Mouse (Mus musculus): Measurements from ENCODE around the gene Vwa8. TPM values are rescaled to one million over a fixed set of nuclear protein-coding genes. Genes with fewer than 3 reads are reported as not detected.

Gene Vwa8
- polyA plus RNA-seq, 1 experiment from 2014 or later = 13.8 TPM

DNA sequence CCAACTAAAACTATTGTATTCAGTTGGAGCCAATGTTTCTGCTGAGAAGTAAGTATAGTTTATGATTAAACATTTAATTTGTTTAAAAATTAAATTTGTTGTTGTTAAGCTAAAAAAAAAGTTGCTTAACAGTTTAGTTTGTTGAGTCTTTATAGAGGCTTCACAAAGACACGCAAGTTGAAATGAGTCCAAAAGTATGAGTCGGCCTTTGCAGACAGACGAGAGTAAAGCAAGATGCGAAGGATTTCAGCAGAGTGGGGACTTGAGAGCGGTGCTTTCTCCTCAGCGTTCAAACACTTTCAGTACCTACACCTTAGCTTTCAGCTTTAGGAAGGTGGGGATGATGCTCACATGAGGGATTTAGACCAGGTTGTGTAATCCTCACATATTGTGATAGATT is 85.7 kb downstream of the Vwa8 start:
- H3K9me3 ChIP-seq = no peaks in the 10 kb centered on the region
- H3K4me2 ChIP-seq (replicated peaks) = no peak overlapping the region
- H3K4me1 ChIP-seq (replicated peaks) = no peaks in the 10 kb centered on the region
- H3K27ac ChIP-seq = no peak overlapping the region
- ATAC-seq = no peak
- H3K9ac ChIP-seq = no peak overlapping the region
- no peaks in the 10 kb centered on the region for H3K36me3 ChIP-seq
- no peaks in the 10 kb centered on the region for H3K27me3 ChIP-seq (replicated peaks)
- H3K4me3 ChIP-seq (replicated peaks) = no peak overlapping the region
- 79% methylated on average over 6 of the region's 6 CpGs for WGBS

DNA sequence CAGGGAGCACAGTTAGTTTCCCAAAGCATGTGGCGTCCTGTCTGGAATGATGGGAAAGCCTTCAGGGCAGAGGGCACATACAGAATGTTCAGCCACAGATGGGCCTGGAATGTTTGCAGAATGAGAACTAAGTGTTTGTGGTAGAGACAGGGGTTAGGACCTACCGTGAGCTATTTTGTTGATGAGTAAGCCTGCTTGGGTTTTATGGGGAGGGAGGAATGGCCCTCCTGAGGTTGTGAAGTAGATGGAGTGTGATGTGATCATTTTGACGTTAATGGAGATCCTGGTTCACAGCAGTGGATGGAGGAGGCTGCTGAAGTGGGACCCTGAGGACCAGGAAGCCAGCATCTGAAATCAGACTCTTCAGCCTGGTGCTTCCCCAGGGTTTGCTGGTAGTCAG is 86.9 kb downstream of the Vwa8 start:
- Histone ChIP-seq H3K9ac (no peak overlapping the region), H3K27me3 (replicated peaks) (no peaks in the 10 kb centered on the region), H3K36me3 (no peaks in the 10 kb centered on the region), H3K27ac (no peak overlapping the region), H3K4me3 (replicated peaks) (no peak overlapping the region), H3K9me3 (no peaks in the 10 kb centered on the region), H3K4me2 (replicated peaks) (no peak overlapping the region), H3K4me1 (replicated peaks) (no peaks in the 10 kb centered on the region)
- 43% methylated on average over 3 of the region's 3 CpGs for WGBS
- no peak for ATAC-seq

DNA sequence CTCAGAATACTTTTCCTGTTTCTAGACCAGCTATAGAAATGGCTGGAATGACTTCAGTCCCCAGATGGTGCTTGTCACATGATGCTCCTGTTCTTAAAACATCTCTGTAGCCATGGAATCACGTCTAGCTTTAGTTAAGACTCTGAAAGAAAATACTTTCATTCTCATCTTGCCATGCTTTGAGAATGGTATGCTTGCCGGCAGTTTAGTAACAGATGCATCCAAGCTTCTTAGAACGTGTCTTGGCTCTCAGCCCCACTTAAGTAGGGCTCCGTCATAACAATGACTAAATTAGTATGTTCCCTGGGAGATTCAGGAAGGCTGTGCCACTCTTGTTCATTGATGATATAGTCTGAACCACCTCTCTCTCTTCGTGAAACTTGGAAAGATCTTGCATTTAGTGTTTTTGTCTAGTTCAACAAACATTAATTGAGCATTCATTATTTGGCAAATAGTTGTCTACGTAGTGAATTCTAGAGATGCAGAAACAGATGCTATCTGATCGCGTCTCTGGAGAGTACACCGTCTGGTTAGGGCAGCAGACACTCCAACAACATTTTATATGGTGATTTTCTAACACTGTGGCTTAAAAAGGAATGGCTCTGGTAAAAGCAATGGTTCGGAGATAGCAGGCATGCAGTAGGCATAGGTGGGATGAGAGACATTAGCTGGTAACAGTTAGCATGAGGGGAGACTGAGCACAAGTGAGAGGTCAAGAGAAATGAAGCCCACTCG is 93.1 kb downstream of the Vwa8 start:
- Histone ChIP-seq H3K9me3 (no peaks in the 10 kb centered on the region), H3K4me2 (replicated peaks) (no peak overlapping the region), H3K4me1 (replicated peaks) (no peaks in the 10 kb centered on the region), H3K27ac (no peak overlapping the region), H3K27me3 (replicated peaks) (no peaks in the 10 kb centered on the region), H3K9ac (no peak overlapping the region), H3K4me3 (replicated peaks) (no peak overlapping the region), H3K36me3 (no peaks in the 10 kb centered on the region)
- ATAC-seq = no peak
- WGBS = 66% methylated on average over 11 of the region's 11 CpGs

GRCm38 (mm10) chr14:78955745-78956144 is 106.9 kb downstream of the Vwa8 start:
- no peak overlapping the region for H3K9ac ChIP-seq
- ATAC-seq = no peak
- H3K27ac ChIP-seq = no peak overlapping the region
- no peaks in the 10 kb centered on the region for H3K36me3 ChIP-seq
- no peak overlapping the region for H3K4me2 ChIP-seq (replicated peaks)
- H3K27me3 ChIP-seq (replicated peaks) = no peaks in the 10 kb centered on the region
- WGBS = 76% methylated on average over 2 of the region's 2 CpGs
- no peaks in the 10 kb centered on the region for H3K4me1 ChIP-seq (replicated peaks)
- no peak overlapping the region for H3K4me3 ChIP-seq (replicated peaks)
- H3K9me3 ChIP-seq = no peaks in the 10 kb centered on the region

- 93% methylated on average over 10 of the region's 10 CpGs for WGBS
- no peak for ATAC-seq
Measured at GRCm38 (mm10) chr14:78970621-78971020, 121.8 kb downstream of the Vwa8 start.

DNA sequence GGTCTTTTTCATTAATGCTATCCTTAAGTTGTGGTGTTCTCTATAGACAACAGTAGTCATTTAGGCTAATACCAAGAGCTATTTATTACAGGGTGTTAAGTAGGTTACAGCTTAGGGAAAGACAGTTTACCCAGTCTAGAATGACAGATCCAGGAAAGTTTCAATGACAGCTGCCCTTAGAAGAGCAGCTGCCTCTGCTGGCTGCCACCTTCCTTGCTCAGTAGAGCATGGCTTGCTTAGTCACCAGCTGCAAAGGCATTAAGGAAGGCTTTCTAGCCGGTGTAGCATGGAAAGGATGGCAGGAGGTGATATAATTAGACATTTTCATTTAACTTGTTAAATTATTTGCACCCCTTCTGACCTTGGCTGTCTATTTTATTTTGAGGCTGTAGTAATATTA is 123.6 kb downstream of the Vwa8 start:
- ATAC-seq = no peak
- H3K4me1 ChIP-seq (replicated peaks) = no peaks in the 10 kb centered on the region
- WGBS = 67% methylated on average over 1 of the region's 1 CpGs

More at GRCm38 (mm10) chr14:78970621-78971020, 121.8 kb downstream of the Vwa8 start:
- H3K36me3 ChIP-seq = no peaks in the 10 kb centered on the region
- no peaks in the 10 kb centered on the region for H3K9me3 ChIP-seq
- H3K4me3 ChIP-seq (replicated peaks) = no peak overlapping the region
- no peak overlapping the region for H3K4me2 ChIP-seq (replicated peaks)
- H3K9ac ChIP-seq = no peak overlapping the region
- no peak overlapping the region for H3K27ac ChIP-seq
- no peaks in the 10 kb centered on the region for H3K27me3 ChIP-seq (replicated peaks)
- H3K4me1 ChIP-seq (replicated peaks) = no peaks in the 10 kb centered on the region

GRCm38 (mm10) chr14:78983104-78983503 is 134.3 kb downstream of the Vwa8 start:
- Histone ChIP-seq H3K4me3 (replicated peaks) (no peak overlapping the region), H3K36me3 (no peaks in the 10 kb centered on the region), H3K4me1 (replicated peaks) (no peaks in the 10 kb centered on the region), H3K27ac (no peak overlapping the region), H3K4me2 (replicated peaks) (no peak overlapping the region), H3K9me3 (no peaks in the 10 kb centered on the region), H3K9ac (no peak overlapping the region), H3K27me3 (replicated peaks) (no peaks in the 10 kb centered on the region)
- no peak for ATAC-seq
- 48% methylated on average over 2 of the region's 2 CpGs for WGBS

More for the DNA sequence above, 123.6 kb downstream of the Vwa8 start:
- no peak overlapping the region for H3K27ac ChIP-seq
- H3K27me3 ChIP-seq (replicated peaks) = no peaks in the 10 kb centered on the region
- no peaks in the 10 kb centered on the region for H3K9me3 ChIP-seq
- no peak overlapping the region for H3K4me3 ChIP-seq (replicated peaks)
- H3K36me3 ChIP-seq = no peaks in the 10 kb centered on the region
- H3K4me2 ChIP-seq (replicated peaks) = no peak overlapping the region
- no peak overlapping the region for H3K9ac ChIP-seq

- H3K4me1 ChIP-seq (replicated peaks) = no peaks in the 10 kb centered on the region
Measured at GRCm38 (mm10) chr14:78984296-78984695, 135.4 kb downstream of the Vwa8 start.

GRCm38 (mm10) chr14:78987543-78987942 is 138.7 kb downstream of the Vwa8 start:
- whole genome bisulfite sequencing = 83% methylated on average over 8 of the region's 8 CpGs
- no peak overlapping the region for H3K27ac ChIP-seq
- H3K4me1 ChIP-seq (replicated peaks) = no peaks in the 10 kb centered on the region
- H3K9ac ChIP-seq = no peak overlapping the region
- H3K4me3 ChIP-seq (replicated peaks) = no peak overlapping the region
- no peaks in the 10 kb centered on the region for H3K27me3 ChIP-seq (replicated peaks)
- H3K9me3 ChIP-seq = no peaks in the 10 kb centered on the region
- no peak overlapping the region for H3K4me2 ChIP-seq (replicated peaks)
- no peaks in the 10 kb centered on the region for H3K36me3 ChIP-seq
- ATAC-seq = no peak

More at GRCm38 (mm10) chr14:78984296-78984695, 135.4 kb downstream of the Vwa8 start:
- H3K9me3 ChIP-seq = no peaks in the 10 kb centered on the region
- H3K36me3 ChIP-seq = no peaks in the 10 kb centered on the region
- 52% methylated on average over 2 of the region's 2 CpGs for WGBS
- no peak overlapping the region for H3K9ac ChIP-seq
- H3K4me3 ChIP-seq (replicated peaks) = no peak overlapping the region
- H3K27me3 ChIP-seq (replicated peaks) = no peaks in the 10 kb centered on the region
- H3K4me2 ChIP-seq (replicated peaks) = no peak overlapping the region
- no peak for ATAC-seq
- no peak overlapping the region for H3K27ac ChIP-seq

- Histone ChIP-seq H3K4me3 (replicated peaks) (no peak overlapping the region), H3K27ac (no peak overlapping the region), H3K4me2 (replicated peaks) (no peak overlapping the region), H3K9ac (no peak overlapping the region), H3K4me1 (replicated peaks) (no peaks in the 10 kb centered on the region; the same call in 1 of the 2 replicates), H3K36me3 (no peaks in the 10 kb centered on the region), H3K9me3 (no peaks in the 10 kb centered on the region), H3K27me3 (replicated peaks) (no peaks in the 10 kb centered on the region)
- ATAC-seq = no peak
- 78% methylated on average over 4 of the region's 4 CpGs for WGBS
Measured at GRCm38 (mm10) chr14:78992456-78992855, 143.6 kb downstream of the Vwa8 start.

DNA sequence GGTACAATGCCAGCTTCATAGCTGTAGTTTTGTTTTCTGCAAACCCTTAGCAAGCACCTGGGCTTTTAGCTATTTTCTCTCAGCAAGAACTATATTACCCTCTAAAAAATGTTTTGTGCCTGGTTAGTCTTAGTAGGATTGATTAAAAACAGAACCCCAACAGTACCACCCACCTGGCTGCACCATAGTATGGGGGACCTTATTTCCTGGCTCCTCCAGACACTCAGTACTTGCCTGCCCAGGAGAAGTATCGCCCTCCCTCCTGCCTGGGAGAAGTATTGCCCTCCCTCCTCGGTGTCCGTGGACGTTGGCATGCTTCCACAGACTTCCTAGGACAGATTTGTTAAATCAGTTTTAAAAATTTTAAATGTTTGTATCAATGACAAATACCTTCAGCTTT is 144.7 kb downstream of the Vwa8 start:
- H3K27ac ChIP-seq = no peak overlapping the region
- no peak overlapping the region for H3K4me3 ChIP-seq (replicated peaks)
- H3K27me3 ChIP-seq (replicated peaks) = no peaks in the 10 kb centered on the region
- no peak overlapping the region for H3K9ac ChIP-seq
- no peak for ATAC-seq
- H3K4me2 ChIP-seq (replicated peaks) = no peak overlapping the region
- no peaks in the 10 kb centered on the region for H3K36me3 ChIP-seq
- no peaks in the 10 kb centered on the region for H3K9me3 ChIP-seq
- 37% methylated on average over 4 of the region's 4 CpGs for WGBS
- no peaks in the 10 kb centered on the region; the same call in 1 of the 2 replicates for H3K4me1 ChIP-seq (replicated peaks)

DNA sequence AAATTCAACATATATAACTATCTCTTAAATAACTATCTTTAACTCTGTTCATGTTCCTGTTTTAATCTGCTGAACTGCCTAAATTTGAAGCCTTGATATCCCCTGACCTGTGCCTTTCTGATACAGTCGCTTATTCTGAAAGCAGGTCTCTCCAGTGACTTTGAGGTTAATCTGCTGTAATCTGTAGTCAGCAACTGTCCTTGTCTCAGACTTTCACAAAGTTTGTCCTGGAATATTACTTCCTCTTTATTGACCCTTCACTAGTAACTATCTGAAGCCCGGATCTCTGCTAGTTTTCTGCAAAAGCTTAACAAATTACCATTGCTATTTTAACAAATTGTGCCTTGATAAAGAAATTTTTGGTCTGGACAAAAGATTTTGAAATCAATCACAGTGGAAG is 147.5 kb downstream of the Vwa8 start:
- WGBS = 95% methylated on average over 2 of the region's 2 CpGs
- no peaks in the 10 kb centered on the region; the same call in 1 of the 2 replicates for H3K4me1 ChIP-seq (replicated peaks)
- no peaks in the 10 kb centered on the region for H3K36me3 ChIP-seq
- no peak overlapping the region for H3K4me2 ChIP-seq (replicated peaks)
- H3K27ac ChIP-seq = no peak overlapping the region
- no peak overlapping the region for H3K4me3 ChIP-seq (replicated peaks)
- ATAC-seq = no peak
- no peaks in the 10 kb centered on the region for H3K9me3 ChIP-seq
- no peaks in the 10 kb centered on the region for H3K27me3 ChIP-seq (replicated peaks)
- no peak overlapping the region for H3K9ac ChIP-seq

DNA sequence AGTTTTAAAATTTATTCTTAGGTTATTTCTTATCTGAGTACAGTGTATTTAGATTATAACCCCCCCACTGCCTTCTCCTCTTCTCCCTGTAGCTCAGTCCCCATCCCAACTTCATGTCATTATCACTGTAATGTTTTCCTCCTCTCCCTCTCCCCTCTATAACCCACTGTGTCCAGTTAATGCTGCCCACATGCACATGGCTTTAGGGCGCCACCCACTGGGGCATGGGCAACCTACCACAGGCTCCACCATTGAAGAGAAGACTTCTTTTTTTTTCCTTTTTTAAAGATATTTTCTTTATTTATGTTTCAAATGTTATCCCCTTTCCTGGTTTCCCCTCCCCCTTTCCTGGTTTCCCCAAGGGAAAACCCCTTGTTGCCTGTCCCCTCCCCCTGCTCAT is 154.7 kb downstream of the Vwa8 start:
- no peaks in the 10 kb centered on the region for H3K36me3 ChIP-seq
- no peak overlapping the region for H3K4me3 ChIP-seq (replicated peaks)
- WGBS = 83% methylated on average over 1 of the region's 1 CpGs
- no peak overlapping the region for H3K4me2 ChIP-seq (replicated peaks)
- H3K9ac ChIP-seq = no peak overlapping the region
- no peaks in the 10 kb centered on the region for H3K4me1 ChIP-seq (replicated peaks)
- no peak for ATAC-seq
- H3K27ac ChIP-seq = no peak overlapping the region
- no peaks in the 10 kb centered on the region for H3K27me3 ChIP-seq (replicated peaks)
- no peaks in the 10 kb centered on the region for H3K9me3 ChIP-seq

All from intestine, embryonic 15.5 days (tissue).